Mouse (Mus musculus) Patski (cell line): ENCODE measurements around the gene Olfr539. TPM values are rescaled to one million over a fixed set of nuclear protein-coding genes. Genes with fewer than 3 reads are reported as not detected.
"Not testable (repeated sequence)": the region's sequence is repeated elsewhere in the genome, so short reads cannot be mapped to it uniquely, and the experiment has no call there.

ENCODE experiments used
- ATAC-seq: fragments of 100-300 bp; one replicate; pipeline ENCODE4 v1.8.0; 2021
- CTCF ChIA-PET: fragments of 350-600 bp; sonication (Branson Sonifier 250); formaldehyde crosslinking; loops from one replicate; lab custom pipeline; 2022; ENCODE audit warnings: inconsistent platforms; lab: Charles Lee
- POLR2A ChIA-PET: fragments of 350-600 bp; sonication (Branson Sonifier 250); formaldehyde crosslinking; loops from one replicate; lab custom pipeline; 2022; ENCODE audit warnings: antibody characterized with exemption, inconsistent platforms; lab: Charles Lee
- DNase-seq: peaks from one replicate; pipeline ENCODE4 v3.0.0-alpha.2; 2011; ENCODE audit warnings: low read depth, low spot score
- H3K27me3 ChIP-seq: fragments of 371-371 bp; one replicate; pipeline ENCODE4 v1.5.1; 2021
- CTCF ChIP-seq: fragments of 100-300 bp; IDR thresholded peaks from one replicate; pipeline ENCODE4 v1.5.1; 2021
- in situ Hi-C: fragments of 300-500 bp; cut with MboI; formaldehyde crosslinking; loops from 3 replicates; pipeline ENCODE4 v1.11.1; 2018; ENCODE audit warnings: low pct_unique_long_range_greater_than_20kb, mixed read lengths
- polyA plus RNA-seq: library from polyadenylated mRNA; unstranded; gene quantifications from one replicate; pipeline ENCODE4 v1.2.3, GENCODE M21; 2021

The Olfr539 gene
- not detected for polyA plus RNA-seq

- TF ChIP-seq CTCF: no peak
- ChIA-PET POLR2A (no interaction called here), CTCF (no interaction called here)
- ATAC-seq: no peak
- no peaks in the 10 kb centered on the region for H3K27me3 ChIP-seq
- in situ Hi-C loops: no loop called here
- no peak for DNase-seq
Measured at GRCm38 (mm10) chr7:140659630-140660029, at the start of gene Olfr539. TSS of gene Olfr539 (plus strand) at chr7:140659930.

- ATAC-seq, H3K27me3 ChIP-seq, POLR2A ChIA-PET, CTCF ChIA-PET, in situ Hi-C loops, DNase-seq: not testable (repeated sequence)
Measured at GRCm38 (mm10) chr7:140628670-140629069, 31.1 kb upstream of the Olfr539 start, which contains the start of gene Olfr61. TSS of gene Olfr61 (plus strand) at chr7:140628970.

GRCm38 (mm10) chr7:140630559-140630958, 29.2 kb upstream of the Olfr539 start:
- TF ChIP-seq CTCF: no peak
- DNase-seq: no peak
- H3K27me3 ChIP-seq: no peaks in the 10 kb centered on the region
- ChIA-PET CTCF (no interaction called here), POLR2A (no interaction called here)
- in situ Hi-C loops: no loop called here
- ATAC-seq: no peak

GRCm38 (mm10) chr7:140646152-140646551, 13.6 kb upstream of the Olfr539 start, which contains the start of gene Olfr53:
TSS of gene Olfr53 (plus strand) at chr7:140646452.
- peaks cover 3% of the 10 kb centered on the region for H3K27me3 ChIP-seq
- ATAC-seq (no peak), DNase-seq (no peak)
- ChIA-PET CTCF (no interaction called here), POLR2A (no interaction called here)
- no peak for TF ChIP-seq CTCF
- in situ Hi-C loops: no loop called here

- H3K27me3 ChIP-seq, ATAC-seq, in situ Hi-C loops, POLR2A ChIA-PET, CTCF ChIA-PET, DNase-seq: not testable (repeated sequence)
Measured at GRCm38 (mm10) chr7:140670693-140671092, 11.0 kb downstream of the Olfr539 start.

- ChIA-PET CTCF (no interaction called here), POLR2A (no interaction called here)
- DNase-seq (no peak), ATAC-seq (no peak)
- TF ChIP-seq CTCF: no peak
- in situ Hi-C loops: no loop called here
- H3K27me3 ChIP-seq: peaks cover under 1% of the 10 kb centered on the region
Measured at GRCm38 (mm10) chr7:140675863-140676262, 16.1 kb downstream of the Olfr539 start.

GRCm38 (mm10) chr7:140679591-140679990, 19.9 kb downstream of the Olfr539 start:
- CTCF ChIA-PET, H3K27me3 ChIP-seq, ATAC-seq, DNase-seq, POLR2A ChIA-PET, in situ Hi-C loops: not testable (repeated sequence)

GRCm38 (mm10) chr7:140681651-140682050, 21.9 kb downstream of the Olfr539 start, which contains the start of gene Olfr45:
TSS of gene Olfr45 (plus strand) at chr7:140681951.
- in situ Hi-C loops: no loop called here

GRCm38 (mm10) chr7:140696967-140697366, 37.2 kb downstream of the Olfr539 start, which contains the start of gene Olfr541:
TSS of gene Olfr541 (plus strand) at chr7:140697267.
- no peak for DNase-seq
- ChIA-PET POLR2A (no interaction called here), CTCF (no interaction called here)
- H3K27me3 ChIP-seq: peaks cover 2% of the 10 kb centered on the region
- ATAC-seq: no peak
- no peak for TF ChIP-seq CTCF
- in situ Hi-C loops: no loop called here

More at GRCm38 (mm10) chr7:140681651-140682050, 21.9 kb downstream of the Olfr539 start, which contains the start of gene Olfr45:
- no peak for TF ChIP-seq CTCF
- CTCF ChIA-PET: no interaction called here
- ATAC-seq: no peak
- POLR2A ChIA-PET: no interaction called here
- DNase-seq: no peak
- H3K27me3 ChIP-seq: peaks cover 5% of the 10 kb centered on the region

- in situ Hi-C loops: no loop called here
Measured at GRCm38 (mm10) chr7:140706348-140706747, 46.6 kb downstream of the Olfr539 start.

GRCm38 (mm10) chr7:140707536-140708284, 48.0 kb downstream of the Olfr539 start:
- ATAC-seq: no peak
- TF ChIP-seq CTCF: no peak
- in situ Hi-C loops: no loop called here
- POLR2A ChIA-PET: no interaction called here
- DNase-seq: no peak
- CTCF ChIA-PET: interaction anchor here (1.7 kb wide), 1 partner anchor 12 kb away, joined by 4 read pairs; no protein-coding TSS in a partner anchor
- H3K27me3 ChIP-seq: no peaks in the 10 kb centered on the region

More at GRCm38 (mm10) chr7:140706348-140706747, 46.6 kb downstream of the Olfr539 start:
- no peak for TF ChIP-seq CTCF
- no peaks in the 10 kb centered on the region for H3K27me3 ChIP-seq
- no peak for ATAC-seq
- CTCF ChIA-PET: interaction anchor here (1.7 kb wide), 1 partner anchor 11 kb away, joined by 4 read pairs; no protein-coding TSS in a partner anchor
- DNase-seq: no peak
- POLR2A ChIA-PET: interaction anchor here (0.9 kb wide), 1 partner anchor 1498 kb away, joined by 3 read pairs; no protein-coding TSS in a partner anchor
